Mouse (Mus musculus) CD4-positive, CD25-positive, alpha-beta regulatory T cell, adult 4 months (primary cell): ENCODE measurements around the gene Atad3a. TPM values are rescaled to one million over a fixed set of nuclear protein-coding genes. Genes with fewer than 3 reads are reported as not detected.

Experiments
- ATAC-seq: one replicate; pipeline ENCODE4 v1.8.0; 2017
- polyA plus RNA-seq, 2 experiments: library from polyadenylated mRNA; unstranded; fragments of 100-300 nt; shearing (Covaris generic); gene quantifications; one replicate each; pipeline ENCODE4 v1.2.1; 2017

The Atad3a gene
- polyA plus RNA-seq, 2 experiments from 2014 or later = 22.9 to 32.9 TPM

- ATAC-seq = no peak
These were observed 68.5 kb downstream of the Atad3a start for GRCm38 (mm10) chr4:155692421-155692820.

Other genes with a start within 250 kb of the Atad3a start
- gene Nadk, start 198.7 kb downstream of the Atad3a start, polyA plus RNA-seq = 10 to 100 TPM; 64.7 to 81.5 TPM
- gene Slc35e2, start 159.7 kb downstream of the Atad3a start, polyA plus RNA-seq = 1 to 10 TPM; 9.1 to 9.7 TPM
- gene Cdk11b, start 136.2 kb downstream of the Atad3a start, polyA plus RNA-seq = 100 to 1,000 TPM; 121 to 144 TPM
- not detected for gene Gm10563, start 115.7 kb downstream of the Atad3a start, polyA plus RNA-seq
- gene Mmp23, start 107.7 kb downstream of the Atad3a start, polyA plus RNA-seq = not detected
- gene Mib2, start 91.9 kb downstream of the Atad3a start, polyA plus RNA-seq = 1 to 10 TPM; 4.8 to 5.1 TPM
- 1 to 10 TPM in 1 of 2 experiments, under 1 TPM in 1; 0.59 to 1.4 TPM for gene Fndc10, start 66.8 kb downstream of the Atad3a start, polyA plus RNA-seq
- 100 to 1,000 TPM; 153 to 164 TPM for gene Ssu72, start 56.3 kb downstream of the Atad3a start, polyA plus RNA-seq
- under 1 TPM in 1 of 2 experiments, not detected in 1; 0.24 TPM for gene Tmem240, start 26.3 kb downstream of the Atad3a start, polyA plus RNA-seq
- under 1 TPM in 1 of 2 experiments, not detected in 1; 0.23 TPM for gene Vwa1, start 13.6 kb upstream of the Atad3a start, polyA plus RNA-seq
- not detected for gene Tmem88b, start 24.8 kb upstream of the Atad3a start, polyA plus RNA-seq
- not detected for gene Ankrd65, start 29.3 kb upstream of the Atad3a start, polyA plus RNA-seq
- gene Mrpl20, start 41.8 kb upstream of the Atad3a start, polyA plus RNA-seq = 100 to 1,000 TPM; 117 to 130 TPM
- 100 to 1,000 TPM in 1 of 2 experiments, 10 to 100 TPM in 1; 99.1 to 124 TPM for gene Ccnl2, start 51.4 kb upstream of the Atad3a start, polyA plus RNA-seq
- 100 to 1,000 TPM; 167 to 217 TPM for gene Aurkaip1, start 70.2 kb upstream of the Atad3a start, polyA plus RNA-seq
- gene Mxra8, start 78.6 kb upstream of the Atad3a start, polyA plus RNA-seq = 1 to 10 TPM; 2.1 to 2.3 TPM
- gene Dvl1, start 86.3 kb upstream of the Atad3a start, polyA plus RNA-seq = 1 to 10 TPM; 2.2 to 4.7 TPM
- gene Tas1r3, start 102.3 kb upstream of the Atad3a start, polyA plus RNA-seq = under 1 TPM; 0.62 to 0.66 TPM
- 10 to 100 TPM; 17.0 to 20.1 TPM for gene Cptp, start 108.3 kb upstream of the Atad3a start, polyA plus RNA-seq
- gene Ints11, start 108.5 kb upstream of the Atad3a start, polyA plus RNA-seq = 100 to 1,000 TPM in 1 of 2 experiments, 10 to 100 TPM in 1; 93.4 to 109 TPM
- 10 to 100 TPM; 22.1 to 27.6 TPM for gene Pusl1, start 130.7 kb upstream of the Atad3a start, polyA plus RNA-seq
- gene Acap3, start 130.7 kb upstream of the Atad3a start, polyA plus RNA-seq = 1 to 10 TPM; 3.2 to 4.1 TPM
- gene Ube2j2, start 182.7 kb upstream of the Atad3a start, polyA plus RNA-seq = 10 to 100 TPM; 21.6 to 29.7 TPM
- 1 to 10 TPM; 7.6 TPM for gene C1qtnf12, start 201.2 kb upstream of the Atad3a start, polyA plus RNA-seq
- 1 to 10 TPM in 1 of 2 experiments, under 1 TPM in 1; 0.92 to 1.3 TPM for gene B3galt6, start 231.6 kb upstream of the Atad3a start, polyA plus RNA-seq
- 100 to 1,000 TPM; 528 to 589 TPM for gene Sdf4, start 231.8 kb upstream of the Atad3a start, polyA plus RNA-seq